Mouse (Mus musculus) liver, postnatal 0 days (tissue): ENCODE data around the gene Adnp.

Experiments used
- CTCF ChIP-seq: sonication (generic); IDR thresholded peaks from 2 replicates; pipeline ENCODE4 v1.5.1; 2016; ENCODE audit warnings: antibody characterized with exemption, low read depth
- EP300 ChIP-seq: IDR thresholded peaks from 2 replicates; pipeline ENCODE4 v1.6.1; 2016; ENCODE audit warnings: antibody characterized with exemption, low read depth, mild to moderate bottlenecking

DNA sequence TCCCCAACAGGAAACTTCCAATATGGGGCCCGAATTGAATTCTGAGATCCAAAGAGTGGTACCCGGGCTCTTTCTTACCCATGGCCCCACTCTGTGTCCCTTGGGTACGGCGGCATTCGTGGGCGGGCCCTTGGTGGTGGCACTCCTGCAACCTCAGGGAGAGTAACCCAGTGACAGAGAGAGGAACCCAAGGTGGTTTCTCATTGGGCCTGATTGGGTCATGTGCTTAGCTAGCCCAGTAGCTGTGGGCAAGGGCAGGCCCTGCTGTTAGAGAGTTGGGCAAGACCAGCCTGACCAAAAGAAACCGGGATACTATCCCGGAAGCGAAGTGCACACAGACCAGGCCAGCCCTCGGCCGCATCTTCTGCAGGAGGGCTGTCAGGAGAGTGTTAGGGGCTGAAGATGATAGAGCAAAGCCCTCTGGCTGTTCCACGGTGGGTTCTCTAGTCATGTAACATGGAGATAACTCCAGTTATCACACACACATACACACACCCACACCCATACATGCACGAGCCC is 36.7 kb downstream of the Adnp start:
- TF ChIP-seq CTCF (no peak), EP300 (peak; percentile 55; the same call in 1 of the 2 replicates)
